In the genomic region with DNA sequence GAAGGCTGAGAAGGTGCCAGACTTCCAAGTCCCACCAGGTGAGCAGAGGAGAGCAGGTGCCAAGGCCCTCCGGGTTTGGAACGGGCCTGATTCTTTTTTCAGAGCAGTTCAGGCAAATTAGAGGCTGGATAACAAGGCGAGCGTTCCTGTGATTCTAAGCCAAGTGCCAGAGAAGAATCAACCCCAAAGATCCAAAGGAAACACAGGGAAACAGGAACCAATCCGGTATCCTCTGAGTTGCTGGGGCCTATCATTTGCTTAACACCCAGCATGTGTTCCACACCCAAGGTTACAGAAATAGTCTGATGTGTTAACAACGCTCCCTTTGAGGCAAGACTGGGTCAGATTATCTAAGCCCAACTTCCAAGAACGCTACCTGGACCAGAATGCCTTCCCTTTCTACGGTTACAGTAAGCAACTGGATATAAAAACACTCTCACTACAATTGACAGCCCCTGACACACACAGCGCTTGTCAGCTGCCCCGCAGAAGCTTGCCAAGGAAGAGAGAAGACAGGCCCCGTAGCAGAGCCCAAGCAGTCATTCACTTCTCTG, we compare ENCODE assay signal across 7 mouse cellular contexts. TPM values are rescaled to one million over a fixed set of nuclear protein-coding genes. Genes with fewer than 3 reads are reported as not detected.
A peak's percentile ranks its signal among the peaks of the same experiment; 100 is the strongest.
DNase-seq lines count a peak whose midpoint lies in the region; ATAC-seq and TF ChIP-seq lines count a peak whose summit lies in the region.

No protein-coding gene starts in this region.

- peak overlapping the region; percentile 86 for H3K27ac ChIP-seq in lung, postnatal 0 days (ENCODE audit: low read length)
- H3K27ac ChIP-seq in forebrain, postnatal 0 days (ENCODE audit: low read depth, low read length): peak overlapping the region; percentile 90
- peak overlapping the region; percentile 86 for H3K27ac ChIP-seq in limb, embryonic 15.5 days
- H3K27ac ChIP-seq in stomach, embryonic 15.5 days: peak overlapping the region; percentile 82

- ATAC-seq in lung, postnatal 0 days: no peak
- peak; percentile 53 for ATAC-seq in forebrain, postnatal 0 days
- peak; percentile 37; the same call in 1 of the 2 replicates for ATAC-seq in limb, embryonic 15.5 days (ENCODE audit: insufficient number of reproducible peaks, low FRiP score, low TSS enrichment, low read depth)
- ATAC-seq in stomach, embryonic 15.5 days (ENCODE audit: insufficient read depth, low FRiP score, low read depth): peak; percentile 37; the same call in 1 of the 2 replicates

- H3K36me3 ChIP-seq in lung, postnatal 0 days (ENCODE audit: insufficient read depth, low read length): no peaks in the 10 kb centered on the region
- H3K36me3 ChIP-seq in forebrain, postnatal 0 days (ENCODE audit: insufficient read depth): no peaks in the 10 kb centered on the region
- no peaks in the 10 kb centered on the region for H3K36me3 ChIP-seq in limb, embryonic 15.5 days
- H3K36me3 ChIP-seq in stomach, embryonic 15.5 days: no peaks in the 10 kb centered on the region

- peak overlapping the region; percentile 65 for H3K9ac ChIP-seq in lung, postnatal 0 days (replicated peaks; ENCODE audit: low read depth)
- H3K9ac ChIP-seq in forebrain, postnatal 0 days: peak overlapping the region; percentile 83
- H3K9ac ChIP-seq in limb, embryonic 15.5 days: peak overlapping the region; percentile 60
- peak overlapping the region; percentile 37 for H3K9ac ChIP-seq in stomach, embryonic 15.5 days

- peak overlapping the region; percentile 62 for H3K4me2 ChIP-seq in lung, postnatal 0 days (replicated peaks; ENCODE audit: low read depth, low read length)
- peak overlapping the region; percentile 62 for H3K4me2 ChIP-seq in forebrain, postnatal 0 days (ENCODE audit: low read depth)
- H3K4me2 ChIP-seq in limb, embryonic 15.5 days: peak overlapping the region; percentile 70
- peak overlapping the region; percentile 72 for H3K4me2 ChIP-seq in stomach, embryonic 15.5 days

- H3K4me3 ChIP-seq in lung, postnatal 0 days (ENCODE audit: low read depth, low read length): peak overlapping the region; percentile 65
- H3K4me3 ChIP-seq in forebrain, postnatal 0 days (ENCODE audit: low read depth, low read length): peak overlapping the region; percentile 58
- H3K4me3 ChIP-seq in limb, embryonic 15.5 days: peak overlapping the region; percentile 60
- H3K4me3 ChIP-seq in stomach, embryonic 15.5 days (replicated peaks): peak overlapping the region; percentile 58

- H3K9me3 ChIP-seq in lung, postnatal 0 days (ENCODE audit: low read length): no peaks in the 10 kb centered on the region
- no peaks in the 10 kb centered on the region for H3K9me3 ChIP-seq in forebrain, postnatal 0 days (ENCODE audit: low read length)
- H3K9me3 ChIP-seq in limb, embryonic 15.5 days: no peaks in the 10 kb centered on the region
- H3K9me3 ChIP-seq in stomach, embryonic 15.5 days: no peaks in the 10 kb centered on the region

- WGBS in lung, postnatal 0 days: 13% methylated on average over 11 of the region's 11 CpGs
- WGBS in forebrain, postnatal 0 days: 16% methylated on average over 11 of the region's 11 CpGs
- WGBS in limb, embryonic 15.5 days: 16% methylated on average over 11 of the region's 11 CpGs
- WGBS in stomach, embryonic 15.5 days: 14% methylated on average over 11 of the region's 11 CpGs

- H3K27me3 ChIP-seq in lung, postnatal 0 days (replicated peaks; ENCODE audit: insufficient read depth, low read length): no peaks in the 10 kb centered on the region
- H3K27me3 ChIP-seq in forebrain, postnatal 0 days (ENCODE audit: insufficient read depth, low read length): no peaks in the 10 kb centered on the region
- no peaks in the 10 kb centered on the region for H3K27me3 ChIP-seq in limb, embryonic 15.5 days
- H3K27me3 ChIP-seq in stomach, embryonic 15.5 days (replicated peaks): no peaks in the 10 kb centered on the region

- no peaks in the 10 kb centered on the region; the same call in 1 of the 2 replicates for H3K4me1 ChIP-seq in lung, postnatal 0 days (ENCODE audit: insufficient read depth, low read depth, low read length)
- peaks cover 9% of the 10 kb centered on the region; the same call in 1 of the 2 replicates for H3K4me1 ChIP-seq in forebrain, postnatal 0 days (ENCODE audit: insufficient read depth)
- H3K4me1 ChIP-seq in limb, embryonic 15.5 days: peaks cover 9% of the 10 kb centered on the region
- H3K4me1 ChIP-seq in stomach, embryonic 15.5 days: peaks cover 5% of the 10 kb centered on the region; the same call in 1 of the 2 replicates

- no peak for TF ChIP-seq EP300 in lung, postnatal 0 days (IDR thresholded peaks at IDR 0.05)

- DNase-seq in lung, postnatal 0 days (ENCODE audit: low spot score): no peak
- no peak for DNase-seq in lung, postnatal 25 days (ENCODE audit: low spot score)
- DNase-seq in cerebellum, postnatal 10 days: peak; percentile 74 to 81
- no peak for DNase-seq in forebrain, postnatal 0 days
- no peak for DNase-seq in ovary, adult 18-20 months (ENCODE audit: low spot score)

- TF ChIP-seq CTCF in lung, postnatal 0 days (IDR thresholded peaks at IDR 0.05): no peak
- TF ChIP-seq CTCF in forebrain, postnatal 0 days (IDR thresholded peaks at IDR 0.05; ENCODE audit: low read depth): no peak

RNA-seq across cellular contexts. Expression of gene Cpped1, which starts 0.7 kb away (rescaled TPM):
- 15.7 and 16.1 TPM in 2 replicates for polyA plus RNA-seq in lung, postnatal 0 days (2015; fragmentation: Nextera tagmentation; extraction: Ambion mirVana)
- 15.6 and 16.5 TPM in 2 replicates for total RNA-seq in forebrain, postnatal 0 days (2014; rRNA removed)
- polyA plus RNA-seq in forebrain, postnatal 0 days (2015; fragmentation: Nextera tagmentation; extraction: Ambion mirVana): 19.1 and 22.0 TPM in 2 replicates
- 18.8 and 21.8 TPM in 2 replicates for polyA plus RNA-seq in limb, embryonic 15.5 days (2015; fragmentation: Nextera tagmentation; extraction: Ambion mirVana)
- 20.8 and 24.7 TPM in 2 replicates for polyA plus RNA-seq in stomach, embryonic 15.5 days (2015; fragmentation: Nextera tagmentation; extraction: Ambion mirVana)

Comparison
In these comparisons a context has a peak if more than half of its experiments do, and no peak if none do; other contexts are left out.
1. DNase-seq: peak in cerebellum, postnatal 10 days (2 of 2); none in lung, postnatal 0 days (single experiment), lung, postnatal 25 days (single experiment), forebrain, postnatal 0 days (single experiment) and ovary, adult 18-20 months (single experiment).
2. Peak in every context shown above with its lines, with median percentiles within 50 percentile points of each other: H3K27ac ChIP-seq, H3K4me2 ChIP-seq, H3K4me3 ChIP-seq and H3K9ac ChIP-seq.